Mouse (Mus musculus) left cerebral cortex, adult 2 months (tissue): ENCODE data around the gene Piwil4. TPM values are rescaled to one million over a fixed set of nuclear protein-coding genes. Genes with fewer than 3 reads are reported as not detected.
"Not testable (repeated sequence)": the region's sequence is repeated elsewhere in the genome, so short reads cannot be mapped to it uniquely, and the experiment has no call there.

ENCODE experiments used
- DNase-seq, 2 experiments: peaks; one replicate each; pipeline ENCODE4 v3.0.0; 2021 to 2022; ENCODE audit warnings: low spot score in 2 of 2, mixed read lengths in 1 of 2; ENCODE audit errors: extremely low spot score in 1 of 2
- H3K27ac ChIP-seq: fragments of 200-600 bp; 2 replicates; pipeline ENCODE4 v1.8.1; 2022
- H3K4me3 ChIP-seq: fragments of 200-600 bp; 2 replicates; pipeline ENCODE4 v1.8.1; 2022
- CTCF ChIP-seq: fragments of 200-600 bp; IDR thresholded peaks from 2 replicates; pipeline ENCODE4 v1.8.1; 2022; ENCODE audit warnings: antibody characterized with exemption, mild to moderate bottlenecking, moderate library complexity
- intact Hi-C: fragments of 180-260 bp; cut with DNase I; formaldehyde crosslinking; loops from one replicate; pipeline ENCODE4 v1.15.1; 2025
- total RNA-seq, 2 experiments: library from RNA; stranded (reverse); gene quantifications; 2 replicates each; pipeline ENCODE4 v1.2.3; 2021

Gene Piwil4
- total RNA-seq, 2 experiments from 2014 or later: not detected

DNA sequence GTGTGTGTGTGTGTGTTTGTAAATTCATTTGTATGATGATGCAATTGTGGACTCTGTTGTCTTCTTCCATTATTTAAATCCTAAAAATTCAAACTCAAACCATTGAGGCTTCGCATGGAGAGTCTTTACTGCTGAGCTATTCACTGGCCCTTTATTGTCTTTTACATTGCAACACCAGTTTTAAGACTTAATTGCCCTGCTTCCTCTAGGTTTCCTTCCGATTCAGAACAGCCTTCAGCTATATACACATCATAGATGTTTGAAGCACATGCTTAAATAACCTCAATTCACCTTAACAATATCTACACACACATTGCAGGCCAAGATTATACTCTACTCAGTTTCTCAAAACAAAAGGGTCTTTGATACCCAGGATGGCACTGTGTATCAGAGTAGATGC is 20.1 kb downstream of the Piwil4 start:
- TF ChIP-seq CTCF: no peak
- intact Hi-C loops: no loop called here
- H3K4me3 ChIP-seq: no peak overlapping the region
- no peak for DNase-seq
- H3K27ac ChIP-seq: no peak overlapping the region

DNA sequence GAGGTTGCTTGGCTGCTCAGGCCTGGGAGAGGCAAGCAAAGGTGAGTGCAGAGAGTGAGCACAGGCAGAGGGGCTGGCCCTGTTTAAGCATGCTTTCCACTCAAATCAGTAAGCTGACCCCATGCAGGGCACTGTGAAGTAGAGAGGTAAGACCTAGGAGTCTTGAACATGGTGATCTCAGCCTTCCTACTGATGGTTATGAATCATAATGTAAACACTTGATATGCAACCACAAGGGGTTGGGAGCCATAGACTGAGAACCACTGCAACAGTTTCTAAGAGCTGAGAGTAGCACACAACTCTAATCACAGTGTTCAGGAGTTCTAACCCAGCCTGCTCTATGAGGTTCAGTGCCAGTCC is 22.2 kb downstream of the Piwil4 start:
- intact Hi-C loops: no loop called here
- H3K4me3 ChIP-seq: no peak overlapping the region
- DNase-seq: no peak
- no peak overlapping the region for H3K27ac ChIP-seq
- TF ChIP-seq CTCF: no peak

DNA sequence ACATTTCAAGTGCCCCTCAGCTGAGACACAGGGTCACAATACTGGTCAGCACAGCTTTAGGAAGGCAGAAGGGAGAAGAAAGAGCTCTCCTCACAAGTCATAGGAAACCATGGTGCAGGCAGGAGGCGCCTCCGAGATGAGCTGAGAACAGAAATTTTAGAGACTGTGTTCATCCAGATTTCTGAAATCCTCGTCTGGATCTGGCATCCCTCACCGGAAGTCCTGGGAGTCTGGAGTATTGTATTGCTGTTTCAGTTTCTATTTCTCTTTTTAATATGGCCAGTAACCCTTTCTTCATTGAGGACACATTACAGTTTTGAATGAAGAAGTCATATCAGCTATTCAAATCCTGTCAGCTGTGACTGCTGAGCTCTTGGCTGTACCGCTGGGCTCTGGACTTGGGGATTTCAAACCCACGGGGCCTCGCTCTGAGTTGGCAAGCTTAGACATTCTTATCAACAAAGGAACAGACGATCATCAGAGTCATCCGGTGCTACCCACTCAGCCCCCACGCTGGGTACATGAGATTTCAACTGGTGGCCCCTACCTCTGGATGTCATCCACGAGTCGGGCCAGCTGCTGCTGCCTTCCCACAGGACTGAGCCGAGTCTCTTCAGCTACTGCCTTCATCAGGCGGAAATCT is 22.7 kb downstream of the Piwil4 start:
- Histone ChIP-seq H3K27ac (no peak overlapping the region), H3K4me3 (no peak overlapping the region; the same call in 1 of the 2 replicates)
- no peak for TF ChIP-seq CTCF
- no peak for DNase-seq
- intact Hi-C loops: no loop called here

DNA sequence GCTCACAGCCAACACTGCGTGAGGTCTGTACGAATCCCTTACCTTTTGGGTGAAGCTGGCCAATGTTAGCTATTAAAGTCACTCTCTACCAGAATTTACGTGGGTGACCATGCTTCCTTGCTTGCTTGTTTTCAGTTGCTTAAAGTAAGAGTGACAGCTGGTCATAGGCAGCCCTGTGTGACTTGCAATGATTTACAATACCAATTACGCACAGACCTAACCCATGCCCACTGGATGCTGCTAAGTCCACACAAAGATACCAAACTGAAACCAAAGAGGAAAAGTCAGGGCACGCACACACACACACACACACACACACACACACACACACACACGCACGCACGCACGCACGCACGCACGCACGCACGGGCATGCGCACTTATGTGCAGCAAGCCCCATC is 25.3 kb downstream of the Piwil4 start:
- DNase-seq: no peak
- TF ChIP-seq CTCF: no peak
- Histone ChIP-seq H3K27ac (no peak overlapping the region), H3K4me3 (no peak overlapping the region)
- intact Hi-C loops: no loop called here

DNA sequence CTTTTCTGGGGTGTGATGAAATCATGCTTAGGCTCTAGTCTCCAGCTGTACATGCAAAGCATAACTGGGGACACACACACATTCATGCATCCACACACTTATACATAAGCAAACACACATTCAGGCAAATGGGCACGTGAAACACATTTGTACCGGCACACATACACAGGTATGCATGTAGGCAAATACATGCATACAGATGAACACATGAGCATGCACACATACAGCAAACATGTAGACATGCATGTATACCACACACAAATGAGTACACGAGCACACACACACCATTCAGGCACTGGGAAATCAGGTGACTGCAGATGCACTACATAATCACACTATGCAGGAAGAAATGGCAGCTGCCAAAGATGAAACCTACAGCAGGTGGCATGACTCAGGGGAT is 29.6 kb downstream of the Piwil4 start:
- Histone ChIP-seq H3K4me3 (no peak overlapping the region), H3K27ac (no peak overlapping the region)
- no peak for DNase-seq
- no peak for TF ChIP-seq CTCF
- intact Hi-C loops: no loop called here

DNA sequence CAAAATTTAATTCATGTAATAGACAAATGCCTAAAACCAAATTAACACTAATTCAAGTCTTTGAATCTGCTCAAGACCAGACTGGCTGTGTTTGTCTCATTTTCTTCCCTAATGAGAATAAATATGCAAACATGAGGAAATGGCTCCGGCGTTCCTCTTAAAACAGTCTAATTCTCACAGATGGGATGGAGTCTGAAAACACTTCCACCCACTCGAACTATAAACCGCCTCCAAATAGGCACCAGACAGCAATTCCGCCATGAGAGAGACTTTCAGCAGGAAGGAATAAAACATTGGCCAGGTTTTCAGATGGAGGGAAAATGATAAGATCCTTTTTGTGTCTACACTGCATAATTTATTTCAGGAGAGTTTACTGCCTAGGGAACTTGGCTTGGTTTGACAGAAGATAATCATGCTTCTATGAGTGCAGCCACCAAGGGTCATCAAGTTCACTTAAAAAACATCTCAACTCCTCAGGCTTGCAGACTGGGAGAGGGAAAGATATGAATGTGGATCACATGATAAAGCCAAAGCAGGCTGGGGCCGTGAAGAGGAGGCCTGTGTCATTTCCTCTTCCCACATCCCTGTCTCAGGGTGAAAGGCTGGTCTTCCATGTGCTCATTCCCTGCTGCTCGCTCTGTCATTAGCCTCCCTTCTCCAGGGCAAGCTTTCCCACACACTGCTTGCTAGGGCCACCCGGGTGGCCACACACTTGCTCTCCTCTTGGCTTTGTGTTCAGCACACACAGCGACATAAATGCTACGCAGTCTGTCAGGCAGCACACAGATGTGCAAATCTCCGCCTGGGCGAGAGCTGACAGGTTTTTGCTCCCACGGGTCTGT is 35.0 kb downstream of the Piwil4 start:
- Histone ChIP-seq H3K4me3 (no peak overlapping the region), H3K27ac (no peak overlapping the region)
- peak in 1 of 2 experiments; percentile 17 for DNase-seq
- TF ChIP-seq CTCF: no peak
- intact Hi-C loops: no loop called here

DNA sequence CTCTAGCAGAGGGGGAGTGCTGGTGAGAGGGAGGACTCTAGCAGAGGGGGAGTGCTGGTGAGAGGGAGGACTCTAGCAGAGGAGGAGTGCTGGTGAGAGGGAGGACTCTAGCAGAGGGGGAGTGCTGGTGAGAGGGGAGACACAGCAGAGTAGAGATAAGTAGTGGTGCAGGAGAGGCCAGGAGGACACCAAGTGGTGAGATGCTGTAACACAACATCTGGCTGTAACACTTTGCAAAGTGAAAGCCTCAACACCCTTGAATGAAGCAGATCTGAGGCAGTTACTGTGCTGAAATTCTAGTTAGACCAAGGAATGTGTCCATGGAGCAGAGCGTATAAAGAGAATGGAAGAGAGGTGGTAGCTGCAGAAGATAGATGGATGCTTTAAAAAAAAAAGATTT is 39.7 kb downstream of the Piwil4 start:
- H3K4me3 ChIP-seq, intact Hi-C loops, DNase-seq, H3K27ac ChIP-seq: not testable (repeated sequence)

DNA sequence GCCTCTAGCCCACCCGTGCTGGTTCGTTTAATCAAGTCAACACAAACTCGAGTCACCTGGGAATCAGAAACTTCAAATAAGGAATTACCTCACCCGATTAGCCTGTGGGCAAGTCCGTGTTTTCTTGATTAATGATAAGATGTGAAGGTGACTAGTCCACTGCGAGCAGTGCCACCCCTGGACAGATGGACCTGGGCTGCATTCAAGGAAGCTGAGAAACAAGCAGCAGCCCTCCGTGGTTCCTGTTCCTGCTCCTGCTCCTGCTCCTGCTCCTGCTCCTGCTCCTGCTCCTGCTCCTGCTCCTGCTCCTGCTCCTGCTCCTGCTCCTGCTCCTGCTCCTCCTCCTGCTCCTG is 41.3 kb downstream of the Piwil4 start:
- no peak for TF ChIP-seq CTCF
- no peak for DNase-seq
- intact Hi-C loops: loop anchor here (1.0 to 5.0 kb wide), 3 partner anchors 62 to 176 kb away; no protein-coding TSS in a partner anchor

DNA sequence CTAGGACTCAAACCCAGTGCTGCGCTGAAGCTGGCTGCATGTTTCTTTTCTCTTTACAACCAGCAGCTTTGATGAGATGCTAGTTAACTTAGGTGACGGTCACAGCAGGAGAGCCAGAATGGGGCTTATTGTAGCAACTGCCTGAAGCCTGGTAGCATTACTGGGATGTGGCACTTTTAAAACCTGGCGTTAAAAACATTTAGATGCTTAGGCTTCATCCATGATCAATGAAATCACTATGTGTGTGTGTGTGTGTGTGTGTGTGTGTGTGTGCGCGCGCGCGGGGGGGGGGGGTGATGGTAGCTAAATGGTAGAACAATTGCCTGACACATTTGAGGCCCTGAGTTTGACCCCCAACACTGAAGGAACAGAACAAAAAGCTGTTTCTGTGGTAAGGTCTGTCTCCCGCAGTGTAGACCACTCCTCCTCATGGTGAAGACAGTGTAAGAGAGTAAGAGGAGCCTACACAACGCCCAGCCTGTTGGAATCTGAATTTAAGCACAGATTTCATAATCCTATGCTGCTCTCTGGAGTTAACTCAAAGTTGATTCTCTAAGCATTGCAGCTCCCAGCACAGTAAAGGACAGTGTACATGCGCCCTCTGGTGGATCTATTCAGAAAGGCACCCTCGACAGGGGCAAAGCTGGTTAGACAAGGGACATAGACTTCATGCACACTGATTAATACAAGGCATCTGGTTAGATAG is 41.8 kb downstream of the Piwil4 start:
- TF ChIP-seq CTCF: peak; percentile 98
- intact Hi-C loops: loop anchor here (1.0 to 5.0 kb wide), 3 partner anchors 61 to 175 kb away; no protein-coding TSS in a partner anchor
- H3K27ac ChIP-seq: no peak overlapping the region
- peak; percentile 89 to 94 for DNase-seq
- no peak overlapping the region for H3K4me3 ChIP-seq

More for the DNA sequence above, 41.3 kb downstream of the Piwil4 start:
- H3K27ac ChIP-seq: no peak overlapping the region
- H3K4me3 ChIP-seq: no peak overlapping the region

DNA sequence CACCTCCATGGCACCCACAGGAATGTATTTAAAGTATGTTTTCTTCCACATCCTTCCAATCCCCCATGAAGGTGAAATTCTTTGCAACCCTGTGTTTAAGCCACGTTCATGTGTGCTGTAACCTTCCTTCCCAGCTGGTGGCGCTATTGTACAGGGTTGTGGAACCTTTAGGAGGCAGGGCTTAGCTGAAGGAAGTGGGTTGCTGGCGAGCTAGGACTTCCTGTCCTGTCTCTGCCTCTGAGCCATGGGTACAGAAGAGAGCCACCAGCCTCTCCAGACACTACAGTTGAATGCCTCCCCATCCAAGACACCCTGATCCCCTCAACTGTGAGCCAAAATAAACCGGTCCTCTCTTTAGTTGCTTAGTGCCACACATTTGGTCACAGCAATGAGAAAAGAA is 42.6 kb downstream of the Piwil4 start:
- intact Hi-C loops: loop anchor here (5.0 kb wide), 2 partner anchors 61 to 101 kb away; no protein-coding TSS in a partner anchor

DNA sequence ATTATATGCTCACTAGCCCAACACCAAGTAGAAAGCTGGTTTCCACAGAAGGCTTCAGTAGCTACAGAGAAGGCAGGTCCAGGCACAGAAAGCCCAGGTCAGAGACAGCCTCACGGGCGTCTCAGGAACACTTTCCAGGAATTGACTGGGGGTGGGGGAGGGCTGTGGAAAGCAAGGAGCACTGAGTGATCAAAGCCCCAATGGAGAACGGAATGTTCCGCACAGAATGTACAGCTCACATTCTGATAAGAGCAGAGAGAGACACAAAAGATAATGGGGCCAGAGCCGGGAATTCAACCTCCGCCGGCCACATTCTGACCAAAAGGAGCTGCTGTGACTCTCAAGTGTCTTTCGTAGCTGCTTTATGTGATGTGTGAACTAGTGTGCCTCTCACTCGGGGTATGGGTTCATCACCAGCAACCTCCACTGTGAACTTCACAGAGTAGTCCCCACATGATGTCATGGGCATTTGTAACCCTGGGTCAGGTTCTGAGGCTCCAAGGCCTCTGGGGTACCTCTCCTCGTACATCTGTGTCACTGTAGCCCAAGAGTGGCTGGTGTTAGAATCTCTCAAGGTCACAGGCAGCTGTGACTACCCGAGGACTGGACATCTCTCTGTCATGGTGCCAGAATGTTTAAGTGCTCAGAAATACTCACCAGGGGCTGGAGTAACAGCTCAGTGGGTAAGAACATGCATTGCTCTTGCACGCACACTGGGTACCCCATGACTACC is 51.0 kb downstream of the Piwil4 start:
- DNase-seq: no peak
- H3K27ac ChIP-seq: no peak overlapping the region
- H3K4me3 ChIP-seq: no peak overlapping the region
- intact Hi-C loops: no loop called here
- TF ChIP-seq CTCF: no peak

More for the DNA sequence above, 42.6 kb downstream of the Piwil4 start:
- Histone ChIP-seq H3K27ac (no peak overlapping the region), H3K4me3 (no peak overlapping the region)
- TF ChIP-seq CTCF: peak; percentile 22
- DNase-seq: no peak
